Mouse (Mus musculus) spleen, adult 2 months (tissue): Measurements from ENCODE around the gene Arhgef19.

Experiments
- CTCF ChIP-seq: fragments of 200-500 bp; IDR thresholded peaks from 2 replicates; pipeline ENCODE4 v1.5.1; 2011; ENCODE audit warnings: mild to moderate bottlenecking, inconsistent platforms; ENCODE audit not compliant: insufficient read depth, insufficient read length, insufficient replicate concordance; ENCODE audit errors: extremely low read depth
- POLR2A ChIP-seq: fragments of 200-500 bp; IDR thresholded peaks from 2 replicates; pipeline ENCODE4 v1.6.1; 2011; ENCODE audit warnings: low read depth, low read length, inconsistent platforms

GRCm38 (mm10) chr4:141214337-141214851 lies 24.9 kb upstream of the Arhgef19 start:
- TF ChIP-seq POLR2A (no peak), CTCF (peak; percentile 54; the same call in 1 of the 2 replicates)
